Comparison of ENCODE assay signal across 34 mouse cellular contexts in the genomic region with DNA sequence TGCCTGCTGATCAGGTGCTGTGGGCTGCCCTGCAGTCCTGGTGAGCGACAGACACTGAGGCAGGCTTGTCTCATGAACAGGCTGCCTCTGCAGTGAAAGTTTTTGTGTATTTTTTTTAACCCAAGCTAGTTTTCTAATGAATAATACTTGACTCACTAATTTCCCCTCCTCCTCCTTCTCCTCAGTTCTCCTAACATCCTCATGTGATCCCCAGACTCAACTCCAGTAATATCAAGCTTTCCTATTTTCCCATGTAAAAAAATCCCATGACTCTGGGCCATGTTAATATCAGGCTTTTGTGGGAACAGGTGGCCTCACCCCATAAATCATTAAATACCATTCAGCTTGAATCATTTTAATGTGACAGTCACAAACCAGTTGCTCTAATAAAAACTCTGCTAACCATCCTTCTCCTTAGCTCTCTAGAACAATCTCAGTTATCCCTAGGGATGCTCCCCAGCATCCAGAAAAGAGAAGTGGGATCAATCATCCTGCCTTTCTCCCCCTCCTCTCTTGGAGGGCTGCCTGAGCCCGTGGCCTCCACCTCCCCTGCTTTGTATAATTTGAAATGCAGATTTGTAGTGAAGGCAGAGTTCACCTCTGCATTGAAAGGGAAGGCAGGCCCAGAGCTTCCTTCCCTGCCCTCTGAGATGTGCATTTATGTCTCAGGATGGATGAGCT. TPM values are rescaled to one million over a fixed set of nuclear protein-coding genes. Genes with fewer than 3 reads are reported as not detected.
DNase-seq lines count a peak whose midpoint lies in the region; ATAC-seq and TF ChIP-seq lines count a peak whose summit lies in the region.
"Had no signal": no experiment of that assay in that cellular context is flagged by ENCODE, and none has a peak within 500 bp of the region (broad histone marks: within the 10 kb centered on the region; RNA-seq: fewer than 3 reads in every experiment).

No protein-coding gene starts in this region.

- H3K27me3 ChIP-seq in limb, embryonic 13.5 days: peaks cover 72% of the 10 kb centered on the region
- H3K27me3 ChIP-seq in limb, embryonic 10.5 days (ENCODE audit: low read depth, poor library complexity, severe bottlenecking): peaks cover 76% of the 10 kb centered on the region
- peaks cover 56% of the 10 kb centered on the region for H3K27me3 ChIP-seq in neural tube, embryonic 13.5 days
- H3K27me3 ChIP-seq in limb, embryonic 14.5 days (ENCODE audit: control insufficient read depth, insufficient read depth, low read length): peaks cover 13% of the 10 kb centered on the region; the same call in 1 of the 2 replicates
- H3K27me3 ChIP-seq: Patski; stomach, embryonic 15.5 days had no signal

- 0 out of 2 replicates have a peak, but pooled peaks have one; percentile 18 for ATAC-seq in limb, embryonic 13.5 days (ENCODE audit: low FRiP score, low read depth)
- 0 out of 2 replicates have a peak, but pooled peaks have one; percentile 33 for ATAC-seq in neural tube, embryonic 13.5 days (ENCODE audit: low read depth)
- ATAC-seq in limb, embryonic 14.5 days (ENCODE audit: low FRiP score, low read depth): peak; percentile 44; the same call in 1 of the 2 replicates
- ATAC-seq: forebrain, embryonic 15.5 days; intestine, postnatal 0 days had no signal

- no peak overlapping the region for H3K4me2 ChIP-seq in limb, embryonic 13.5 days (replicated peaks)
- H3K4me2 ChIP-seq in neural tube, embryonic 13.5 days: no peak overlapping the region
- H3K4me2 ChIP-seq in limb, embryonic 14.5 days (replicated peaks; ENCODE audit: low read depth, low read length, severe bottlenecking): no peak overlapping the region
- H3K4me2 ChIP-seq: embryonic facial prominence, embryonic 12.5 days; forebrain, embryonic 15.5 days; heart, embryonic 12.5 days; limb, embryonic 15.5 days; liver, embryonic 15.5 days; lung, embryonic 14.5 days; midbrain, embryonic 12.5 days; stomach, embryonic 15.5 days had no signal

- peaks cover 53% of the 10 kb centered on the region for H3K36me3 ChIP-seq in limb, embryonic 13.5 days
- peaks cover 81% of the 10 kb centered on the region for H3K36me3 ChIP-seq in limb, embryonic 10.5 days
- H3K36me3 ChIP-seq in neural tube, embryonic 13.5 days: no peaks in the 10 kb centered on the region
- peaks cover 44% of the 10 kb centered on the region for H3K36me3 ChIP-seq in limb, embryonic 14.5 days (ENCODE audit: control insufficient read depth, insufficient read depth, low read length)
- H3K36me3 ChIP-seq: forebrain, embryonic 15.5 days; G1E; midbrain, embryonic 12.5 days; stomach, embryonic 15.5 days had no signal

- no peak for TF ChIP-seq POLR2A in limb, embryonic 14.5 days (IDR thresholded peaks at IDR 0.05; ENCODE audit: borderline replicate concordance, extremely low read depth, insufficient read depth, insufficient read length)

- no peaks in the 10 kb centered on the region for H3K9me3 ChIP-seq in limb, embryonic 13.5 days
- no peaks in the 10 kb centered on the region for H3K9me3 ChIP-seq in limb, embryonic 10.5 days (replicated peaks)
- no peaks in the 10 kb centered on the region for H3K9me3 ChIP-seq in neural tube, embryonic 13.5 days
- no peaks in the 10 kb centered on the region for H3K9me3 ChIP-seq in limb, embryonic 14.5 days (ENCODE audit: control insufficient read depth, low read length)
- H3K9me3 ChIP-seq: embryonic facial prominence, embryonic 12.5 days; forebrain, embryonic 10.5 days; forebrain, embryonic 15.5 days; heart, embryonic 12.5 days; limb, embryonic 15.5 days; liver, embryonic 15.5 days; midbrain, embryonic 12.5 days; stomach, embryonic 15.5 days had no signal

- no peak overlapping the region for H3K27ac ChIP-seq in limb, embryonic 13.5 days
- no peak overlapping the region for H3K27ac ChIP-seq in limb, embryonic 10.5 days
- no peak overlapping the region for H3K27ac ChIP-seq in neural tube, embryonic 13.5 days (replicated peaks)
- no peak overlapping the region for H3K27ac ChIP-seq in limb, embryonic 14.5 days (replicated peaks; ENCODE audit: low read depth, low read length)
- H3K27ac ChIP-seq: embryonic facial prominence, embryonic 12.5 days; forebrain, embryonic 10.5 days; forebrain, embryonic 15.5 days; limb, embryonic 15.5 days; liver, embryonic 15.5 days; midbrain, embryonic 12.5 days; stomach, embryonic 15.5 days had no signal

- peaks cover 30% of the 10 kb centered on the region for H3K4me1 ChIP-seq in limb, embryonic 13.5 days
- peaks cover 46% of the 10 kb centered on the region for H3K4me1 ChIP-seq in limb, embryonic 10.5 days
- peaks cover 10% of the 10 kb centered on the region for H3K4me1 ChIP-seq in neural tube, embryonic 13.5 days (replicated peaks)
- H3K4me1 ChIP-seq in limb, embryonic 14.5 days (ENCODE audit: control insufficient read depth, insufficient read depth, low read length): peaks cover 5% of the 10 kb centered on the region; the same call in 1 of the 2 replicates

- no peak overlapping the region for H3K9ac ChIP-seq in limb, embryonic 13.5 days
- H3K9ac ChIP-seq in neural tube, embryonic 13.5 days: 0 out of 2 replicates have a peak overlapping the region, but pooled peaks have one; percentile 13
- H3K9ac ChIP-seq in limb, embryonic 14.5 days (ENCODE audit: low read depth, low read length, severe bottlenecking): no peak overlapping the region
- H3K9ac ChIP-seq: embryonic facial prominence, embryonic 12.5 days; forebrain, embryonic 15.5 days; heart, embryonic 12.5 days; limb, embryonic 15.5 days; liver, embryonic 15.5 days; lung, embryonic 14.5 days; midbrain, embryonic 12.5 days; stomach, embryonic 15.5 days had no signal

- intact Hi-C loops in left cerebral cortex, postnatal 36 days (cut with DNase I): no loop called here

- WGBS in limb, embryonic 13.5 days: 38% methylated on average over 2 of the region's 2 CpGs
- 66% methylated on average over 2 of the region's 2 CpGs for WGBS in limb, embryonic 10.5 days
- 45% methylated on average over 2 of the region's 2 CpGs for WGBS in neural tube, embryonic 13.5 days
- WGBS in limb, embryonic 14.5 days: 37% methylated on average over 2 of the region's 2 CpGs

- no peak for DNase-seq in limb, embryonic 10.5 days (ENCODE audit: low spot score)
- no peak for DNase-seq in neural tube, embryonic 10.5 days (ENCODE audit: extremely low spot score, low spot score)
- DNase-seq in limb, embryonic 14.5 days (ENCODE audit: low spot score): no peak
- no peak for DNase-seq in left cerebral cortex, postnatal 36 days (ENCODE audit: low spot score in 2 of 2)
- no peak for DNase-seq in thymus, postnatal 10 days (ENCODE audit: low spot score in 2 of 2)
- DNase-seq: adrenal gland, postnatal 14 days; cerebellum, adult 11-12 months; cerebellum, adult 9-11 months; embryo, embryonic 11 days; gastrocnemius, postnatal 25 days; heart, adult 18-20 months; heart, postnatal 4 days; kidney, postnatal 14 days; layer of hippocampus, adult 9-11 months; lung, embryonic 14.5 days; lung, postnatal 14 days; retina, postnatal 1 day; right cerebral cortex, postnatal 14 days; thymus, postnatal 14 days had no signal

- no peak overlapping the region for H3K4me3 ChIP-seq in limb, embryonic 13.5 days
- no peak overlapping the region for H3K4me3 ChIP-seq in limb, embryonic 10.5 days
- H3K4me3 ChIP-seq in neural tube, embryonic 13.5 days: no peak overlapping the region
- no peak overlapping the region for H3K4me3 ChIP-seq in limb, embryonic 14.5 days (replicated peaks; ENCODE audit: low read length)
- H3K4me3 ChIP-seq: embryonic facial prominence, embryonic 12.5 days; forebrain, embryonic 10.5 days; forebrain, embryonic 15.5 days; heart, embryonic 12.5 days; limb, embryonic 15.5 days; liver, embryonic 15.5 days; midbrain, embryonic 12.5 days; stomach, embryonic 15.5 days had no signal

RNA-seq across cellular contexts. Expression of a gene that starts 6.9 kb away (rescaled TPM):
- 138 and 141 TPM in 2 replicates for polyA plus RNA-seq in limb, embryonic 13.5 days (2015; fragmentation: Nextera tagmentation; extraction: Ambion mirVana)
- 44.7 and 74.6 TPM in 2 replicates for polyA plus RNA-seq in limb, embryonic 10.5 days (2016; fragmentation: Nextera tagmentation; extraction: Ambion mirVana)
- 54.5 and 64.0 TPM in 2 replicates for polyA plus RNA-seq in neural tube, embryonic 13.5 days (2015; fragmentation: Nextera tagmentation; extraction: Ambion mirVana)
- 207 and 208 TPM in 2 replicates for polyA plus RNA-seq in limb, embryonic 14.5 days (2012; rRNA removed)
- polyA plus RNA-seq in limb, embryonic 14.5 days (2014; fragmentation: Nextera tagmentation; extraction: Ambion mirVana): 146 and 161 TPM in 2 replicates
- total RNA-seq in left cerebral cortex, postnatal 36 days (2021): 10 to 100 TPM; 46.5 to 49.7 TPM
- total RNA-seq: CH12.LX; monocyte, adult 5-6 weeks had no signal
- polyA plus RNA-seq: G1E had no signal
